Mouse (Mus musculus) naive thymus-derived CD4-positive, alpha-beta T cell, adult 2 months (primary cell): Measurements from ENCODE around the gene Gla.

Source experiments
- DNase-seq: peaks from one replicate; pipeline ENCODE4 v3.0.0-alpha.2; 2011; ENCODE audit warnings: low read depth

The Gla gene

DNA sequence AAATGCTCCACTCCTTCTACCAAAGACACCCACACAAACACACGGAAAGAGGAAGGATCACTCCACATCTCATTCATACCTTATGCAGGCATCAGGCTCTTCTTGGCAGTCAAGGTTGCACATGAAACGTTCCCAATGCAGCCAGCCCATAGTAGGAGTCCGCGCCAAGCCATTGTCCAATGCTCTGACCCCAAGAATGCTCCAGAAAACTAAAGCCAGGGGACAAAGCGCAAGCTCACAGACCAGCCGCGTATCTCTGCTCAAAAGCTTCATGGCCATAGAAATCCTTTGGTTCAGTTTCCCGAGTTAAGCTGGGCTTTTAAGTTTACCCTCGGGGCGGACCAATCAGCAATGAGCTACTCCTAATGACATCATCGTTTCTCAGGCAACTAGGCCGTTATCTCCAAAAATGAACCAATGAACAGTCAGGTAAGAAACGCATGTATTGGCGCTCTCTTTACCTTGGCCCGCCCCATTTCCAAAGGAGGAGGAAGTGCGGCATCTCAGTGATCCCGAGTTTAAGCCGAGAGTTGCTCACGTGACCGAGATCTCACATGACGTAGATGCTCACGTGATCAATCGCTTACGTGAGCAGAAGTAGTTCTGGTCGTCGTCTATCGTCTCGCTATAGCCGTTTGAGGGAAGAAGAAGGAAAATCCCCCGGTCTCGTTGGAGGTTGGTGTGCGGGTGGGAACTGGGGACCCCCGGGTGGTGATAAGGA lies at the start of gene Gla, which contains the start of gene Hnrnph2:
Gla (minus strand) TSS at position 467 of the 721 bp plus-strand sequence.
Hnrnph2 (plus strand) TSS at position 521 of the 721 bp plus-strand sequence.
- DNase-seq = peak; percentile 96

DNA sequence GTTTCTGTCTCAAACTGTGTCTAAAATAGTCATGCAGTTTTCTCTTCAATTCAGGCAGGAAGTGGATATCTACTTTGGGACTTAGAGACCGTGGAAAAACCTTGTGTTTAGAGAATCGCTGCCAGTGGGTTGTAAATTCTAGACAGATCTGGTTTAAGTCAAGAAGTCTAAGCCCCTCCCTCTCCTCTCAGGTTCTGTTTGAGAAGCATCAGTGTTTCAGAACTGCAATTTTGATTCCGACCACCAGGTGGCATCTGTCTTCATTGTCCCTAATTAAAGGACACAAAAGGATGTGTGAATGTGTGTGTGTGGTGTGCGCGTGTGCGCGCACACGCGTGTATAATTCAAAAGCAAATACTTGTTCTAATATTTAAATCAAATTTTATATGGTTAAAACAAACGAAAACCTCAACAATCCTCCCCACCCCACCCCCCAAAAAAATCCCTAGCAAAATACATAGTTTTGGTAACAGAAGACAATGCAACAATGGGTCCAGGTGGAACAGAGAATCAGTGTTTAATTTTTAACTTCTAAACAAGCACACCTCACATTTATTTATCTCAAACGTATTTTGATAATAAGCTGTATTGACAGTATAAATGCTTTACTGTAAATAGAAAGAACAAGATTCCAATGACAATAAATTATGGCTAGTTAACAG lies 47.2 kb upstream of the Gla start:
- DNase-seq = peak; percentile 85

DNA sequence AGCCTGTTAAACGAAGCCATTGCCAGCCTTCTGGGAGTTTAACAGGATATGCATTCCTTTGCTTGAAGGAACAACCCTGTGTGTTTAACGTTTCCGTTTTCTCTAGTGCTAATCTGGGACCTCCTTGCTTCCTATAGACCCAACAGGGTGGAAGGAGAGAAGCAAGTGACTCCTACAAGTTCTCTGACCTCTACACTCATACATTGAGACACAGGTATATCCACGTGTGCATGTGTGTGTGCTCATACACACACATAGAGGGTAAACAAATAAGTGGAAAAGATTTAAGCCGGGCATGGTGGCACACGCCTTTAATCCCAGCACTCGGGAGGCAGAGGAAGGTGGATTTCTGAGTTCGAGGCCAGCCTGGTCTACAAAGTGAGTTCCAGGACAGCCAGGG lies 46.5 kb upstream of the Gla start:
- DNase-seq = no peak

DNA sequence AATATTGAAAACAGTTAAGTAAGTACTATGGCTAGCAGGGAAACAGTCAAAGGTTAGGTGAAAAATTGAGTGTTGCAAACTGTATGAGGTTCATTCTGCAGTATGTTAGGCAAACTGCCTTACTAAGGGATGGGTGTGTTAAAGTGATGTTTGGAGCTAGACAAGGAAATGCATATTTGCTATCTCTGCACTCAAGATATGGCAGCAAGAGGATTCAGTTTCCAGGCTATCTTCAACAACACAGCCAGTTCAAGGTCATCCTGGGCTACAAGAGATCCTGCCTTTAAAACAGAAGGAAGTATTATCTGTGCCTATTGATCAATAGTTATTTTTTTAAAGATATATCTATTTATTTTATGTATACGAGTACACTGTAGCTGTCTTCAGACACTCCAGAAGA lies 45.4 kb upstream of the Gla start:
- DNase-seq = no peak

DNA sequence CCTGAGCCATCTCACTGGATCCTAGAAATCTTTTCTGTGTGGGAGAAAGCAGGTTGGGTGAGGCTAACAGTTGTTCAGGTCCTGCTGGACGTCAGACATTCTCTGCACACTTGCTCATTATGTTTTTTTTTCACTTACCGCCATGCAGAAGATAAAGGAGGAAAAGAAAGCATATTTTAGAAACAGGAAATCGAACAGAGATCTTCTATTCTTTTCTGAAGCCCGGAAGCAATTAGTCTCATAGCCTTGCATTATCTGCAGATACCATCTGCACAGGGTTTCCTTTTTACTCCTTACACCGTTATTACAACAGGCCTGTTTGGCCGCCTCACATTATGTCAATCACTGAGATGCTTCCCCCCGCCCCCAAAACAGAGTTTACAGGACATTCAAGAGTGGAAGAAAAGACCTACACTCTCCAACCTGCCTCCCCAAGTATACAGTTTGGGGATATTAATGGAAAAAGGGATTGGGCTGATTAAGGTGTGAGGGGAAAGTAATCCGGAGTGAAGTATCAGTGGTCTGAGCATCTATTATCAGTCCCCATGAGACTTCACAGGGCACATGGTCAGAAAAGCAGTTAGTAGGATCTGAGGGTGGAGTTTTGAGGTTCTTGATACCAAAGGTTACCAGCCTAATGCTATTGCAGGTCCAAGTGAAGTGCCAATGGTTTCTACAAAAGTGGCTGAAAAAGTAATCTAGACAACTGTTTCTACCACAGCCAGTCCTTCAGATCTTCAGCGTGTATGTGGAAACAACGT lies 40.3 kb upstream of the Gla start:
- peak; percentile 11 for DNase-seq

DNA sequence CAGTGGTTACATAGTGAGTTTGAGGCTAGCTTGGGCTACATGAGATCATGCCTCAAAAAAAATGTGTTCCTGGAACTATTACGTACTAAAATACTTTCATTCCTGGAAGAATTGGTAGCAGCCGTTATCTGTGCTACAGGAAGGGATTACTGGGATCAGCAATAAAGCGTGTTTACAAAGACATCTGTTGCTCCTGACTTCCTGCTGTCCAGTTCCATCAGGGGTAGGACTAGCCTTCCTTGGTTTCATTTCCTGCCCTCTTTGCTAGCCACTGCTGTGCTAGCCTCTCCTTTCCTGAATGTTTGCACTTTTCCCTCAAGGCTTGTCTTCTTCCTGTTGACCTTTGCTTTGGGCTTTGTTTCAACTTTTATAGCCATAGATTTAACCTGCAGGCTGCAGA lies 34.9 kb upstream of the Gla start:
- DNase-seq = no peak

DNA sequence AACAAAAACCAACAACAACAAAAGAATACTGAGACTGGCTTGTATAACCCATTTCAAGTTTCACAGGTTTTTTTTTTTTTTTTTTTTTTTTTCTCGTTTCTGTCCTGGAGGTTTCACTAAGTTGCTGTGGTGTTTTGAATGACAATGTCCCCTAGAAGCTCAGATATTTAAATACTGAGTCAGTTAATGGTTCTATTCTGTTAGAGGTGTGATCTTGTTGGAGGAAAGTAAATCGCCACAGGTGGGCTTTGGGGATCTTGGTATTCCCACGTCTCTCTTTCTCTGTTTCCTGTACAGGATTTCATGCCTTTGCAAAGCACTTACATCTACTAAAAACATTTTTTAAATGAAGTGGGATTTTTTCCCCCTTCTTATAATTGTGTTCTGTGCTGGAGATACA lies 34.2 kb upstream of the Gla start:
- no peak for DNase-seq

DNA sequence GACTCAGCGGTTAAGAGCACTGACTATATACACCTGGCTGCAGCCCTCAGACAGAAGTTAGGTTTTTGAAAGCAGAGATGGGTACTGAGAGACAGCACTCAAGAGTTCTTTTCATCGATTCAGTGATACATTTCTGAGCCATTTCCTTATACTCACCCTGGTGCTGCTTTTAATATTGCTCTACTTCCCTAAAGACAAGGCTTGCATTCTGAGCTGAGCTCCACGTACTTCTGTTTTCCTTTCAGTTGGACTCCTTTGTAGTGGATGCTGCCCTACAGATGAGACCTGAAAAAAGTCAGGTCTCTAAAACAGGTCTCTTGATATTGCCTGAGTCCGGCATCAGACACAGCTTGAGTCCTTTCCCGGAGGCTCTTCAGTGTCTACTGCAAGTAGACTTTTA lies 31.8 kb upstream of the Gla start:
- no peak for DNase-seq

GRCm38 (mm10) chrX:134628200-134628599 lies 27.3 kb upstream of the Gla start:
- no peak for DNase-seq

DNA sequence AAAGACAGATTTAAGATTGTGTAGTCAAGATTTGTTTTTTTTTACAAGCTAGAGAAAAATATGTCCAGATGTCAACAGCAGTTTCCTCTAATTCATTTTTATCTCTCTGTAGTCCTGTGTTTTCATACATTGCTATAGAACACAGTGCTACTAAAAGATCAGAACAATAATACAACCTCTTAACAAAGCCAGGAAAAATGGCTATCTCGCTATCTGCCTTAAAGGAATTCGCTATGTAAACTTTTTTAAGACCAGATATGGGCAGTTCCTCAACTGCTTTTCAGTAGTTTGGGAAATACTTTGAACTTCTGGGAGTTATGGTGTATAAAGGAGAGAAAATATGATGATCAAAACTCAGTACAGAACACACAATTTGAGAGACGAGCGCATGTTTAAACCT lies 22.4 kb upstream of the Gla start:
- DNase-seq = no peak

- DNase-seq = no peak
Measured at GRCm38 (mm10) chrX:134621685-134622084, 20.8 kb upstream of the Gla start.

- DNase-seq = no peak
Measured at GRCm38 (mm10) chrX:134620254-134620865, 19.4 kb upstream of the Gla start.

GRCm38 (mm10) chrX:134619695-134620094 lies 18.8 kb upstream of the Gla start:
- no peak for DNase-seq

DNA sequence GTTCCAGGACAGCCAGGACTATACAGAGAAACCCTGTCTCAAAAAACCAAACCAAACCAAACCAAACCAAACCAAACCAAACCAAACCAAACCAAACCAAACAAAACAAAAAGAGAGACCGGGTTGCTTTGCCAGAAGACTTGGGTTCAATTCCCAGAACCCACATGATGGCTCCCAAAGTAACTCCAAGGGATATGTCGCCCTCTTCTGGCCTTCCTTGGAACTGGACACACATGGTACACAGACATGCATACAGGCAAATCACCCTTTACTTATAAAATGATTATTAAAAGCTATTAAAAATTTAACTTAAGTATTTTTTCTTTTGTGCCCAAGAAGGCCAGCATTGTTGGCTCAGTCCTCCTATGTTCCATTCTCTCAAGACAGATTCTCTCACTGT lies 13.4 kb upstream of the Gla start:
- peak; percentile 37 for DNase-seq

DNA sequence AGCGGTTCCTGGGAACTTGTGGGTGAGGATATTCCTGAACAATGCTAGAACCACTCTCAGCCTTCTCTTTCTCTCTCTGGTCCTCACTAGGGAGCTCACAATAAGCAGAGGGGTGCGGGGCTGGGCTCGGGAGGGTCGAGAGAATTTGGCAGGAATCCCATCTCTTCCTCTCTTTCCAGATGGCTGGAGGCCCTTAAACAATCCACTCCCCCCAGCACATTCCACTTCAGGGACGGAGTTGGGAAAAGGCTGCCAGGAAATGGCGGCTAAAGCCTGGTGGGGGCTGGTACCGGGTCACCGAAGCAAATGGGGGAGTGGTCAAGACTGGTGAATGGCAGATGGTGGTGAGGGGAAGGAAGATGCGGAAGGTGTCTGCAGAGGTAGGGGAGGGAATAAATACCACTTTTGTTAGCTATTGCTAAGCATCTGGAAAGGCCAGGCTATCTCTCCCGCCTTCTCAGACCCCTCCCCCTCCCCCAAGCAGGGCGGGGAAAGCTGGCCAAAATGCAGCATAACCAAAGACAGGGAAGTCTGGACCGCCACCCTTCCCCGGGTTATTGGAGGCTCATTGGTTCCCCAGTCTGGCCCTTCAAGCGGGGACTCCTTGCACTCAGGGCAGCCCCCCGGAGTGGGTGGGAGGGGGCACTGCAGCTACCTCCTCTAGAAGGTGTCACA lies 11.5 kb upstream of the Gla start:
- DNase-seq = no peak

DNA sequence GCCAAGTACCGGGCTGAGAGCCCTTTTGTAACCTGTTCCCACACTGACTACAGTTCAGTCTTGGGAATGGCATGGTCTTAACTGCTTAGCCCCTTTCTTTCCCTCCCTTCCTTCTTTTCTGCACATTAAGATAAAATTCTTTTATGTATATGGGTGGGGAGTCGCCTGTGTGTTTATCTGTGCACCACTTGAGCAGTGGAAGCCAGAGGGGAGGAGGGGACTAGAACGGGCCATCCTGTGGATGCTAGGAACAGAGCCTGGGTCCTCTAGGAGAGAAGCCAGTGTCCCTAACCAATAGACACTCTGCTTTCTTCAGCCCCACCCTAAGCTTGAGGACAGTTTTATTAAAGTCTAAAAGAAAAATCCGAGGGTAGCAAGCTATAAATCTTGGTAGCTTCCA lies 10.1 kb upstream of the Gla start:
- no peak for DNase-seq

- peak; percentile 63 for DNase-seq
Measured at GRCm38 (mm10) chrX:134609472-134609871, 8.5 kb upstream of the Gla start.

DNA sequence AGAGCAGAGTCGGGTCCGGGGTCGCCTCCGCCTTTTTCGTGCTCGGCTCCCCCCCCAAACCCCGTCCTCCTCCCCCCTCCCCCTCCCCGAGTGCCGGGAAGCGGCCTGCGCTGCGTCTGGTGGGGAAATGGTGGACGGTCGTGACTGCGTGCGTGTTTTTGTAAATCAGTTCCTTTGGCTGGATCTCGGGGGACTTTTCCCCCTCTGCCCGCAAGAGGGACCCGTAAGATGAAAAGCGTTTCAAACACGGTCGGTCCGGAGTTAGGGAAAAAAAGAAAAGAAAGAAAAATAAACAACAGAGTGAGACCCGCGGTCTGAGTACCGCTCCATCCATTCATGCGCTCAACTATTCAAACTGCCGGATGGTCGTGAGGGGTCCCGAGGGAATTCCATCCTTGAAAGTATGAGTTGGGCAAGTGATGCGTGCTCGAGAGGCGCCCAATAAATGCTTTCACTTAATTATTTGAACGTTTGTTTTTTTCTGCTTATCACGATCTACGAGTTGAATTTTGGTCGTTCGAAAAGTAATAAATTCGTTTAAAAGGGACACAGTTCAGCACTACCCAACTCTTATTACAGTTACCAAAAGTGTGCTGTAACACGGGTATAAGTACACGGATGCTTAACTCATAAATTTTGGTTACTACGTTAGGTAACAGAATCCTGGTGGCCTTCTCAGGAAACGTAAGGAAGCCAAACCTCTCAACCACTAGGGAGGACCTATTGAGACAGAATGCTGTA lies 625 bp upstream of the Gla start:
- DNase-seq = peak; percentile 63

GRCm38 (mm10) chrX:134599922-134600565 lies 881 bp downstream of the Gla start:
- DNase-seq = peak; percentile 26

GRCm38 (mm10) chrX:134589836-134590235 lies 11.1 kb downstream of the Gla start:
- DNase-seq = no peak

GRCm38 (mm10) chrX:134588997-134589396 lies 11.9 kb downstream of the Gla start:
- DNase-seq = no peak
